Mouse (Mus musculus) hindbrain, embryonic 11.5 days (tissue): ENCODE measurements around the gene Maml3. TPM values are rescaled to one million over a fixed set of nuclear protein-coding genes. Genes with fewer than 3 reads are reported as not detected.

Experiments
- ATAC-seq: fragments of 200-750 bp; cut with Nextera tagmentation; 2 replicates; pipeline ENCODE4 v1.8.0; 2017; ENCODE audit warnings: mild to moderate bottlenecking, moderate TSS enrichment, moderate library complexity; ENCODE audit not compliant: low FRiP score
- DNase-seq: peaks from one replicate; pipeline ENCODE4 v3.0.0-alpha.2; 2015; ENCODE audit warnings: low spot score
- H3K27ac ChIP-seq: fragments of 300-500 bp; sonication (generic); 2 replicates; pipeline ENCODE4 v1.5.1; 2014; ENCODE audit warnings: mild to moderate bottlenecking, low read depth, low read length
- H3K27me3 ChIP-seq: fragments of 300-500 bp; sonication (generic); 2 replicates; pipeline ENCODE4 v1.6.1; 2014; ENCODE audit warnings: mild to moderate bottlenecking, low read length, moderate library complexity, mixed read lengths; ENCODE audit not compliant: control insufficient read depth, insufficient read depth
- H3K36me3 ChIP-seq: fragments of 300-500 bp; sonication (generic); 2 replicates; pipeline ENCODE4 v1.6.1; 2014; ENCODE audit warnings: mild to moderate bottlenecking, low read length, moderate library complexity, mixed read lengths; ENCODE audit not compliant: control insufficient read depth, insufficient read depth
- H3K4me1 ChIP-seq: fragments of 300-500 bp; sonication (generic); replicated peaks from 2 replicates; pipeline ENCODE4 v1.6.1; 2014; ENCODE audit warnings: low read length, mixed read lengths; ENCODE audit not compliant: control insufficient read depth, insufficient read depth
- H3K4me2 ChIP-seq: fragments of 300-500 bp; sonication (generic); replicated peaks from 2 replicates; pipeline ENCODE4 v1.6.1; 2014; ENCODE audit warnings: mild to moderate bottlenecking, low read depth, low read length
- H3K4me3 ChIP-seq: fragments of 300-500 bp; sonication (generic); 2 replicates; pipeline ENCODE4 v1.5.1; 2014; ENCODE audit warnings: low read depth, low read length
- H3K9ac ChIP-seq: fragments of 300-500 bp; sonication (generic); 2 replicates; pipeline ENCODE4 v1.6.1; 2014; ENCODE audit warnings: low read depth, low read length
- H3K9me3 ChIP-seq: fragments of 300-500 bp; sonication (generic); 2 replicates; pipeline ENCODE4 v1.6.1; 2016; ENCODE audit warnings: low read length; ENCODE audit not compliant: control insufficient read depth
- WGBS: fragments of 180-500 bp; shearing (Covaris S2); extraction: QIAGEN DNeasy Blood & Tissue Kit; methylation state at CpG from one replicate; pipeline ENCODE4 v1.1.7; 2014; 5-methylcytosine and 5-hydroxymethylcytosine counted together
- polyA plus RNA-seq: library from polyadenylated mRNA; unstranded; fragments of >200 nt; fragmentation: Nextera tagmentation; extraction: Ambion mirVana; gene quantifications from 2 replicates; pipeline ENCODE4 v1.2.1, GENCODE M21; 2014

The Maml3 gene
- polyA plus RNA-seq, 1 experiment from 2014 or later, result 7.5 TPM

- ATAC-seq (no peak), DNase-seq (no peak)
- no peak overlapping the region for H3K4me2 ChIP-seq
- no peaks in the 10 kb centered on the region for H3K9me3 ChIP-seq
- H3K9ac ChIP-seq, result no peak overlapping the region
- H3K4me1 ChIP-seq, result no peaks in the 10 kb centered on the region
- H3K27ac ChIP-seq, result no peak overlapping the region
- H3K4me3 ChIP-seq, result no peak overlapping the region
- WGBS, result 49% methylated on average over 3 of the region's 3 CpGs
- H3K36me3 ChIP-seq, result no peaks in the 10 kb centered on the region
- H3K27me3 ChIP-seq, result no peaks in the 10 kb centered on the region
Observed at GRCm38 (mm10) chr3:51712382-51712781, 392.5 kb downstream of the Maml3 start.

DNA sequence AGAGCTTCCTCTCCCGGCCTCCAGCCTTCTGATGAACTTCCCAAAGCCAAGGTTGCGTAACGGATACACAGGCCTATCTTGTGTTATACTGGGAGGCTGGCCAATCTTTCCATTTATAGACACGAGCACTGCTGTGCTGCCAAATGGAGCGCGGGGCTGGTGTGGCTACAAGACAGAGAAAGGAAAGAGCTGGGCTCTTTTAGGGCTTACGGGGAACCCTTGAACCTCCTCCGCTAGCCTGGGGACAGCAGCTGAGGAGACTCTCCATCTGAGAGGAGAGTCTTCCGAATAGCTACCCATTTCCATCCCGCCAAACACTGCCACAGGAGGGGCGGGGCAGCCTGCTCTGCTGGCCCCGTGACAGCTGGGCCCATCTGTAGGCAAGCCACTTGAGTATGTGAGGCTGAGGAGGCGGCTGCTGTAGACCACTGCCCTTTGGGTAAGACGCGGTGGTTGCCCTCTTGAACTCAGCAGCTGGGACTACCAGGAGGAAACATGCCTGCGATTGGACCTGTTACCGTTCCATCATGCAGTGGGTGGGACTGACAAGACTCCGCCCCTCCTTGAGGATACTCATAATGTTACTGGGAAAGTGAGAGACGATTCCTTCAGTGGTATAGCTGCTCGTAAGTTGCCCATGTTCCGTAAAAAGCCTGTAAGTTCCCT is 396.0 kb downstream of the Maml3 start:
- Histone ChIP-seq H3K27ac (no peak overlapping the region), H3K4me3 (no peak overlapping the region)

GRCm38 (mm10) chr3:51708375-51708745 is 396.5 kb downstream of the Maml3 start:
- WGBS, result 85% methylated on average over 1 of the region's 1 CpGs

More for the DNA sequence above, 396.0 kb downstream of the Maml3 start:
- 71% methylated on average over 21 of the region's 21 CpGs for WGBS
- Histone ChIP-seq H3K4me1 (no peaks in the 10 kb centered on the region), H3K4me2 (no peak overlapping the region), H3K36me3 (no peaks in the 10 kb centered on the region), H3K9ac (no peak overlapping the region), H3K27me3 (no peaks in the 10 kb centered on the region), H3K9me3 (no peaks in the 10 kb centered on the region)
- ATAC-seq (peak; percentile 72), DNase-seq (peak; percentile 49)

GRCm38 (mm10) chr3:51705220-51705619 is 399.7 kb downstream of the Maml3 start:
- 85% methylated on average over 7 of the region's 7 CpGs for WGBS
- no peak overlapping the region for H3K27ac ChIP-seq

More at GRCm38 (mm10) chr3:51708375-51708745, 396.5 kb downstream of the Maml3 start:
- ATAC-seq, result no peak
- Histone ChIP-seq H3K4me1 (no peaks in the 10 kb centered on the region), H3K27me3 (no peaks in the 10 kb centered on the region), H3K36me3 (no peaks in the 10 kb centered on the region), H3K9me3 (no peaks in the 10 kb centered on the region), H3K27ac (no peak overlapping the region), H3K4me3 (no peak overlapping the region), H3K9ac (no peak overlapping the region), H3K4me2 (no peak overlapping the region)
- DNase-seq, result no peak

DNA sequence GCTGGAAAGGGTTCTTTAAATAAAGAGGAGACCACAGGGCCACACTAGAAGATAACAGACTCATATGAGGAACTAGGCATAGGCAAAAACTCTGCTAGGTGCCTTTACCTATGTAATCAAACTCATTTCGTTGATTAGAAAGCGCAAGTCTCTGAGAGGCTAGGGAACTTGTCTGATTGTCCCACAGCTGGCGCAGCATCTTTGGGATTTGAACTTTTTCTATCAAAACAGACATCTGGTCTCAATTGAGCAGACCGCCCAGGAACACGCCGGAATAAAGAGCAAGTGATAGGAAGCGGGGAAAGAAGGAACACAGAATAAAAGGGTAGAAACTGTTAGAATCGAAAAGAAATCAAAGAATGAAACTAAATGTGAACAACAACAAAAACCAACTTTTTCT is 401.4 kb downstream of the Maml3 start:
- H3K9ac ChIP-seq, result no peak overlapping the region
- H3K36me3 ChIP-seq, result no peaks in the 10 kb centered on the region
- no peak overlapping the region for H3K4me2 ChIP-seq
- no peaks in the 10 kb centered on the region for H3K27me3 ChIP-seq
- ATAC-seq, result no peak
- H3K4me3 ChIP-seq, result no peak overlapping the region
- no peaks in the 10 kb centered on the region for H3K9me3 ChIP-seq
- no peak overlapping the region for H3K27ac ChIP-seq
- DNase-seq, result no peak
- peaks cover 11% of the 10 kb centered on the region for H3K4me1 ChIP-seq
- 78% methylated on average over 8 of the region's 8 CpGs for WGBS

More at GRCm38 (mm10) chr3:51705220-51705619, 399.7 kb downstream of the Maml3 start:
- H3K4me2 ChIP-seq, result no peak overlapping the region
- peaks cover 10% of the 10 kb centered on the region for H3K4me1 ChIP-seq
- ATAC-seq (no peak), DNase-seq (peak; percentile 44)
- H3K9me3 ChIP-seq, result no peaks in the 10 kb centered on the region
- H3K27me3 ChIP-seq, result no peaks in the 10 kb centered on the region
- no peaks in the 10 kb centered on the region for H3K36me3 ChIP-seq
- H3K4me3 ChIP-seq, result no peak overlapping the region
- no peak overlapping the region for H3K9ac ChIP-seq

- peak; percentile 31 for DNase-seq
- Histone ChIP-seq H3K27me3 (no peaks in the 10 kb centered on the region), H3K4me1 (peaks cover 11% of the 10 kb centered on the region), H3K27ac (peak overlapping the region; percentile 93), H3K9ac (0 out of 2 replicates have a peak overlapping the region, but pooled peaks have one; percentile 20), H3K9me3 (no peaks in the 10 kb centered on the region), H3K4me3 (no peak overlapping the region), H3K4me2 (no peak overlapping the region), H3K36me3 (no peaks in the 10 kb centered on the region)
- 69% methylated on average over 8 of the region's 8 CpGs for WGBS
- ATAC-seq, result no peak
Observed at GRCm38 (mm10) chr3:51702701-51703286, 402.1 kb downstream of the Maml3 start.

DNA sequence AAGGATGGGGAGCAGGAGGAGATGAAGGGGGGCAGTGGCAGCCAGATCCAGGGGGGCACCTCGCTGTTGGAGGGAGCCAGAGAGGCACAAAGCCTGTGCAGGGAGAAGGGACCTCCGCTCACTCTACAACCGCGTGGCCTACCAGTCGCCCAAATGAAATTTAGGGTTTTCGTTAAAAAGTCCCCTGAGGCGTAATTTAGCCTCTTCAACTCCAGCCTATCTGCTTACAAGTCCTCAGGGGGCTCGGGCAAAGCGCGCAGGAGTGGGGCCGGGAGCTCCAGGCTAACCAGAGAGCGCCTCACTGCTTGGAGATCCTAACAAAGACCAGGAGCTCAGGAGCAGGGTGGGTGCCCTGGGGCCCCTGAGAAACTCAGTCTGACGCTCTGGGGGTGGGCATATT is 402.9 kb downstream of the Maml3 start:
- Histone ChIP-seq H3K36me3 (no peaks in the 10 kb centered on the region), H3K4me2 (peak overlapping the region; percentile 41), H3K27ac (peak overlapping the region; percentile 93), H3K4me1 (peaks cover 11% of the 10 kb centered on the region), H3K27me3 (no peaks in the 10 kb centered on the region), H3K9ac (peak overlapping the region; percentile 62), H3K9me3 (no peaks in the 10 kb centered on the region), H3K4me3 (peak overlapping the region; percentile 13)
- DNase-seq (peak; percentile 67), ATAC-seq (peak; percentile 87)
- 2% methylated on average over 13 of the region's 13 CpGs for WGBS

DNA sequence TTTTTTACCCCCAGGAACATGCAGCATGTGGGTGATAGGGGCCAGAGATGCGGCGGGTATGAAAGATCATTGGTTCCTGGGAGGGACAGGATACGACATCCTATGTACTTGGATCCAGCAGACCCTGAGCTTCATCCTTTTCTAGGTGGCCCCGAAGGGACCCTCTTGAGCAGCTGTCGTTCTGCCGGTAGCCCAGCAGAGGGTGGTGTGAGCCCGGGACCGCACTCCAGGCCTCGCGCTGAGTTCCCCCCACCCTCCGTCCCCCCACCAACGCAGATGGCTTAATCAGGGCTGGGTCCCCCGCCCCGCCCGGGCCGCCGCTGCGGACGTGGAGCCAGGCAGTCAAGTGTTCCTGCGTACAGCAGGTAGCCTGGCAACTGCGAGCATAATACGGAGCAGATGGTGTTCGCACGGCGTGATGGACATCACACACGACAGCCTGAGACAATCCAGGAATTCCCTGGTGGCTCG is 403.6 kb downstream of the Maml3 start:
- peak; percentile 97 for ATAC-seq
- 0% methylated on average over 27 of the region's 27 CpGs for WGBS

More for the DNA sequence above, 403.6 kb downstream of the Maml3 start:
- H3K36me3 ChIP-seq, result no peaks in the 10 kb centered on the region
- H3K27me3 ChIP-seq, result no peaks in the 10 kb centered on the region
- peak; percentile 95 for DNase-seq
- peak overlapping the region; percentile 93 for H3K27ac ChIP-seq
- H3K4me1 ChIP-seq, result peaks cover 11% of the 10 kb centered on the region
- H3K4me2 ChIP-seq, result peak overlapping the region; percentile 41
- H3K9me3 ChIP-seq, result no peaks in the 10 kb centered on the region
- H3K9ac ChIP-seq, result peak overlapping the region; percentile 62
- H3K4me3 ChIP-seq, result peak overlapping the region; percentile 13
